Mouse (Mus musculus) frontal cortex, postnatal 36 days (tissue): ENCODE measurements around the gene Sap30bp.

Source experiments
- DNase-seq, 2 experiments: peaks; one replicate each; pipeline ENCODE4 v3.0.0; 2022; ENCODE audit warnings: low spot score in 2 of 2

Sap30bp gene

DNA sequence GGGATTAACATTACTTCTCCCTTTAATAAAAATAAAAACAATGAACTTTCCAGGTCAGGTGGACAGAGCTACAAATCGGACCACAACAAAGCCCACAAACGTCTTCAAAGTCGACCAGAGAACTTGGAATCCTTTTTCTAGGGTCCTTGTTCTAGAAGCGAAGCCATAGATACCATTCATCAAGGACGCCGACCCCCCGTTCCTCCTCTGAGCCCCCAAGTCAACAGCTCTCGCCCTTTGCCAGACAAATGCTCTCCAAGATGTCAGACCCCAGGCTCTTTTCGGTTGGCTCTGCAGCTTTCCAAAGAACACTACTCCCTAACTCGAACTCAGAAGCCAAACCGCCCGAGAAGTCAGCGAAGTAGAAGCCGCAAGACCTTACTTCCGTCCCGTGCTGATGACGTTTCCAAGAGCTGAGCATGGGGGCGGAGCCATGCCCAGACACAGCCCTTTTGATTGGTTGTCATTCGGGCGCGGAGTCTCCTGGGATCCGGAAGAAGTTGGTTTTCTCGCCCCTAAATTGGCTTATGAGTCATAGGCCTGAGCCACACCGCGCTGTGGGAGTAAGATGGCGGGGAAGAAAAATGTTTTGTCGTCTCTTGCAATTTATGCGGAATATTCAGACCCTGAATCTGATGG, at the start of gene Sap30bp, which contains the start of gene Recql5:
Gene Sap30bp, plus strand, starts transcription at position 175 of the 639 bp plus-strand sequence.
Gene Recql5, minus strand, starts transcription at position 370 of the 639 bp plus-strand sequence.
- peak; percentile 97 to 99 for DNase-seq

DNA sequence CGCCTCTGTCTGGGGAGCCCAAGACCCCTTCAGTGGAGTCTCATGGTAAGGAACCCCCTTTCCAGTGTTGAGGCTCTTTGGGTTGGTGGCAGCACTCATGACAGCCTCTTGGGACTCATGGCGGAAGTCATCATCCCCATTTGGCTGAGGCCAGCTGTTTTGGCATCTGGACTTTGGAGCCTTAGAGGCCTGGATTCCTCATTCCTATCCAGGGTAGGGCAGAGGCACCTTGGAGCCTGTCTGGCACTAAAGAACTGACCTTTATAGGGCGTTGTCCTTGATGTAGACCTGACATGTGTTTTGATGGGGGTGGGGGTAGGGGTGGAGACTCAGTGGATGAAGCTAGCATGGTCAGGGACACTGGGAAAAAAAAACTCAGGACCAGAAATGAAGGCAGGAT, 48.7 kb upstream of the Sap30bp start:
- no peak for DNase-seq

DNA sequence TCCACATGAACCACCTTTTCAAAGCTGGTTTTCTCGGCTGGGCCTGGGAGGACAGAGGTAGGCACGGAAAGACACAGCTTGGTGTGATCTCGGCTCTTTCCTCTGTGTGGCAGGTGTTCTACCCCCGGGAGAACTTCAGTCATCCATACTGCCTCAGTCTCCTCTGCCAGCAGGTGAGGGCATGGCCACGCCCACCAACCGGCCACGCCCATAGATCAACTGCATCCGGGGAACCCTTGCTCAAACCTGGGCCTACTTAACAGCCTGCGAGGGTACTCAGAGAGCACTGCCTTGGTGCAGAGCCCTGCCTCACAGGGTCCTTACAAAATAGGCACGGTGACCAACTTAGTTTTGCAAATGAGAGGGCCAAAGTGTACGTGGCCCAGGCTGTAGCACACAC, 47.8 kb upstream of the Sap30bp start:
- DNase-seq: no peak

DNA sequence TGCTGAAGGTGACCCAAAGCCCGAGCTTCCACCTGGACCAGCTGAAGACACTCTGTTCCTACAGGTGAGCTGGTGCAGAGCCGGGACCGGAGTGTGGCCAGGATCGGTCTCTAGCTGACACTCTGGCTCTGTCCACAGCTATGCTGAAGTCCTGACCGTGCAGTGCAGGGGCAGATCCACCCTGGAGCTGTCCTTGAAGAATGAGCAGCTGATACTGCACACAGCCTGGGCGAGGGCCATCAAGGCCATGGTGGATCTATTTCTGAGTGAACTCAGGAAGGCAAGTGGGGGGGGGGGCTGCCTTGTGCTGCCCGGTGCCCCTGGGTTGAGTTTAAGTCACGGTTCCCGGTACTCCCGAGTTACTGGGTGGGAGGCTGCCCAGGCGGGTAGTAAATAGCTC, 46.6 kb upstream of the Sap30bp start:
- DNase-seq: no peak

DNA sequence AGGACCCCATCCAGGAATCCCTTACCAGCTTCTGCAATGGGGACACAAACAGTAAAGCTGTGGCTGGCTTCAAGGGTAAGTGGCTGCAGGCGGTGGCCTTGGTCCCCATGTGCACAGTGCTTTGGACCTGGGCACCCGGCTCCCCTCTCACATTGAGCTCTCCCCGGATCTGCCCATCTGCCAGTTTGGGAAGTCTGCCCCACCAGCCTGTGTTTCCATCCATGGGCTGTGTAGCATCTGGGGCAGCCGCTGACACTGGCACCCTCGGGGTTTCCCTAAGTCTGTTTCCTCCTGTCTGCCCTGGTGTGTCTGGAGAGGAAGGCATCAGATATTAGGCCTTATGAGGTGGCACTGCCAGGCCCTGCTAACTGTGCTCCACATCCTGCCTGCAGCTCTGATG, 45.1 kb upstream of the Sap30bp start:
- no peak for DNase-seq

DNA sequence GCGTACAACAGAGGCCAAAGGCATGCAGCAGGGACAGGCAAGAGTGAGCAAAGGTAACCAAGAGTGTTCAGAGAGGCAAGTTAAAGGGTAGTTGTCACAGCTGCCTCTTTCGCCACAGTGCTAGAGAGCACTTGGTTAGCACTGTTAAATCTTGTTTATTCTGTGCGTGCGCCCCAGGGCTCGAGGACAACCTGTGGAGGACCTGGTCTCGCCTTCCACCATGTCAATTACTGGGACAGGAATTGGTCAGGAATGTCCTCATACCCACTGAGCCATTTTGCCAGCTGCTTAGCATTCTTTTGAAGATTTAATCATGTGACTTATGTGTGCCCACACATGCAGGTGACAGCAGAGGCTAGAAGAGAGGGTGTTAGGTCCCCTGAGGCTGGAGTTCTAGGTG, 43.9 kb upstream of the Sap30bp start:
- no peak for DNase-seq

DNA sequence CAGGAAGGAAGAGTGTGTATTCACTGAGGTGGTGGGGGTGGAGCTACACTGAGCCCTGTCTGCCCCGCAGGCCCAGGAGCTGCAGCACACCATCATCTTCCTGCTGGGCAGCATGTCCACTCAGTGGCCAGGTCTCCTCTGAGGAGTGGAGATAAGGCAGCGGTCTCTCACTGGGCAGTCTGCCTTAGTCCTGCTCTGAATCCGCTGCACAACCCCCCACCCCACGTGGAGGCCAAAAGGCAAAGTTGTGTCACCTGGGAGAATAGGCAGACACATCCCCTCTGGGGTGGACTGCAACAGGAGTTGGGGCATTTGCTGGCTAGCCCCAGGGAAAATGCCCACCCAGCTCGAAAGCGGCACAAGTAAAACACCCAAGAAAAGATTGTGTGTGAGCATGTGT, 40.9 kb upstream of the Sap30bp start:
- DNase-seq: no peak

DNA sequence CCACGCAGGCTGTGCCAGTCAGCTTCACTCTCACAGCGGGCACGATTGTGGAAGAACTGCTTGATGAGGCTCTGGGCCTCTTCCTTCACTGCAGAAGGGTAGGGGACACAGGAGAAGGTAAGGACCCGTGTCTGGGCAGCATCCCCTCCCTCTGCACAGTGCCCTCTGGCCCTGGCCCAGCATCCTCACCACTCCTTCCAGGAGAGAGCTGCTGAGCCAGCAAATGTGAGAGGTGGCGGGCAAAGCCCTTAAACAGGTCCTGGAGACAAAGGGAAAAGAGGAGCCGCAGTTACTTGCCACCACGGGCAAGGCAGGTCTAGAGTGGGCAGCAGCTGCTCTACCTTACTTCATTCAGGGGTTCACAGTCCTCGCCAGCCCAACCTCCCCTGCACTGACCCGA, 40.0 kb upstream of the Sap30bp start:
- DNase-seq: no peak

DNA sequence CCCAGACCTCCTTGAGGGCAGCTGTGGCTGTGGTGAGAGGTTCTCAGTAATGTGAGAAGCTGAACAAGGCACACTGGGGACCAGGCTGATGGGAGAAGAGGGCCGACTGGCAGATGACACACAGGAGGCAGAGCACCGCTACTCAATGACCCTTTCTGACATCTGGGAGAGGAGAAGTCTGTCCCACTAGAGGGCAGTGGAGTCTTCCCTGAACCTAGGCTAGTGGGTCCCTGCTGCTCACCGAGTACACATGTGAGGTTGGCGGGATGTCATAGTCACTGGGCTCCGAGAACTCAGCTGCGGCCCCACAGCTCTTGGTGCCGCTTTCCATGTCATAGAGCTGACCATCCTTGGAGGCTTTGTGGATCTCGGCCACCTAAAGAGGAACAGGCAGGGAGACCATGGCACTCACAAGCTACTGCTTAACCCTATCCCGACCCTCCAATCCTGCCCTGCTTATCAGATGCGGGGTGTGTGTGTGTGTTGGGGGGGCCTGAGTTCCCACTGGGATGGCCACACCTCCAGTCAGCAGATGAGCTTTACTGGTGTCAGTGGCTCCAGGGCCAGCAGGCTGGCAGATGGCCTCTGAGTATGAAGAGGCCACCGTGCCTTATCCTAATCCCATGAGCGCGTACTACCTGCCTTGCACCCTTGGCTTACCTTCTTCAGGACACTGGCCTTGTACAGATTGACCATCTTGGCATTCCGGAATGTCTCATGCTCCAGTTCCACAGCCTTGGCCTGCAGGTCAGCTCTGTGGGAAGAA, 38.1 kb upstream of the Sap30bp start:
- peak in 1 of 2 experiments; percentile 7 for DNase-seq

DNA sequence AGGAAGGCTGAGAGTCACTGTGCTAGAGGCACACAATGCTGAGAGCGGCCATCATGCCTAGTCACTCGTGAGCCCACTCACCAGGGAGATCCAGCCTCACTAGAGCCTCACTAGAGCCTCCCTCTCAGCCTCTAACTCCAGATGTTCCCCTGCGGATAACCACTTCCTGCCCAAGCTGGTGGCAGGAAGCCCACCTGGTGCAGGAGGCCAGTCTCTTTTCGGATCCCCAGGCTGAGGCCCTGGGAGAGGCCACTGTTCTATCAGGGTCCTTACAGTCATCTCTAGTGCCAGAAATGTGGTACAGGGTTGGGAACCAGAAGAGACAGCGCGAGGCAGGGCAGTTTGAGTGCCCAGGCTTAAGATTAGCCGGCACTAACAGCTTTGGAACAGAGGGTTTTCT, 34.6 kb upstream of the Sap30bp start:
- no peak for DNase-seq

DNA sequence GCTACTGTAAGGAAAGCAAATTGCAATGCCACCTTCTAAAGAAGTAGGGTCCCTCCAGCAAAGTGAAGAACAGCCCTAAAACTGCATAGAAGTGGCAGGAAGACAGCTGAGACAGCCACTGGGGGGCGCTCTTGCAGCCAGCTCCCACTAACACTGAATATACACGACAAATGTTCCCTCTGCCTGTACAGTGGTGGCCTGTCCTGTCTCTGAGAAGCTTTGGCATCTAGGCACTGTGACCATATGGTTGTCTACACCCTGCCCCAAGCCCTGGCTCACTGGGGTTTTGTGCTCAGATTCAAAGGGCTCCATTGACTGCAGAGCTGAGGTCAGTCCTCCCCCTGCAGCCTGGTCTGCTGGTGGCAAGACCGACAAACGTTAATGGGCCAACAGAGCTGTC, 34.2 kb upstream of the Sap30bp start:
- peak; percentile 30 to 49 for DNase-seq

DNA sequence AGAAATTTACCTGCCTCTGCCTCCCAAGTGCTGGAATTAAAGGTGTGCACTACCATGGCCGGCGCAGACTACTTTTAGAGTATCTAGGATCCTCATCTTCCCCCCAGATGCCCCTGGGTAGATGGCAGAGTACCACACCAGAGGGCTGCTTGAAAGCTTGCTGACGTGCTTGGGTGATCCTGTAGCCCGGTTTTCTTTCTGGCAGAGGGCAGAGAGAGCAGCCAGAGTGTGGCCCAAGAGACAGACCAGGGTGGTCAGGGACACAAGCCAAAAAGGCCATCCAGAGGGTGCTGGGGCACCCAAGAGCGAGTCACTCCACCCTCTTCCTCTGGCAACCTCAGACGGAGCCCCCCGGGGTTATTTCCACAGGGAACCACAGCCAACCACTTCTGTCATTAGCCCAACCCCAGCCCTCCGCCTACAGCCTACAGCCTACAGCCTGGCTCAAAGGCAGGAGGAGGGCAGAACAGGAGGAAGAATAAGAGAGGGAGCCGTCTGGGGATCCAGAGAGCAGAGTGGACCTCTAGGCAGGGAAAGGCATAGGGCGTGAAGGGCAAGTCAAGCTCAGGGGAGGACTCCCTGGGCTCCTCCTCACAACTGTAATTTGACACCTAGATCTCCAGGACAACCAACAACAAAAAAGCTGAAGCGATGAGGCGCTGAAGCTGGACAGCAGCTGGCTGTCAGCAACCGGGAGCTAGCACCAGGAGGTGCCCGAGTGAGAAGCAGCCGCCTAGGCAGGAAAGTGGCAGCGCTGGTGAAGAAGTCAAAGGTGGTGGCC, 33.4 kb upstream of the Sap30bp start, which contains the start of gene Smim5:
Gene Smim5, plus strand, starts transcription at position 481 of the 781 bp plus-strand sequence.
- no peak for DNase-seq

DNA sequence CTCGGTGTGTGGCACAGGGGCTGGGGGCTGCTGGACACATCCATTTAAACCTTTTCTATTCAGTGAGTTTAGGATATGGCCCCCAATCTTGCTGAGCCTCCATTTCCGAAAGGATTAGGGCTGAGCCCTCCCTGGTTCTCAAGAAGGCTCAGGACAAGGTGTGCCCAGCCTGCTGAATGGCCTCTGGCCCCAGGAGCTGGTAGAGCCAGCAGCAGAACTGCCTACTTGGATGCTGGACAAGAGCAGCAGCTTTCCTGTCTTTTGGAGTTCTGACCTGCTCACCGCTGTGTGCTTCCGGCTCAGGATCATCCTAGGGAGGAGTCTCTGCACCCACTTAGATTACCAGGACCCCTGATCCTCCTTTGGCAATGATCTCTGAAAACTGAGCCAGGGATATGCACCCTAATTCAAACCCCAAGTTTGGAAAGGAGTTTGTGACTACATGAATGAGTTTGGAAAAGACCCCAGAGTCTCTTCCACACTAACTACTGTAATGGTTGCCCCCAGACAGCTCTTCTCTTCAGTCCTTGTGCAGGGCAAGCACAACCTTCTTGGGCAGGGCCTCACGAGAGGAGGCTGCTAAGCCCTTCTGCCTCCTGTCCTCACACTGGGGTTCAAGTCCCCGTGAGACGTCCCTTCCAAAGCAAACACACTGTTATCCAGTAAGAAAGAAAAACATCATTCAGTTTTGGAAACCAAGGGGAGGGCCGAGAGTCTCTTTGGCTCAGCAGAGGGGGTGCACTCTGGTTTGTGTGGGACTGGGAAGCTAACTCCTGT, 32.3 kb upstream of the Sap30bp start:
- DNase-seq: no peak

DNA sequence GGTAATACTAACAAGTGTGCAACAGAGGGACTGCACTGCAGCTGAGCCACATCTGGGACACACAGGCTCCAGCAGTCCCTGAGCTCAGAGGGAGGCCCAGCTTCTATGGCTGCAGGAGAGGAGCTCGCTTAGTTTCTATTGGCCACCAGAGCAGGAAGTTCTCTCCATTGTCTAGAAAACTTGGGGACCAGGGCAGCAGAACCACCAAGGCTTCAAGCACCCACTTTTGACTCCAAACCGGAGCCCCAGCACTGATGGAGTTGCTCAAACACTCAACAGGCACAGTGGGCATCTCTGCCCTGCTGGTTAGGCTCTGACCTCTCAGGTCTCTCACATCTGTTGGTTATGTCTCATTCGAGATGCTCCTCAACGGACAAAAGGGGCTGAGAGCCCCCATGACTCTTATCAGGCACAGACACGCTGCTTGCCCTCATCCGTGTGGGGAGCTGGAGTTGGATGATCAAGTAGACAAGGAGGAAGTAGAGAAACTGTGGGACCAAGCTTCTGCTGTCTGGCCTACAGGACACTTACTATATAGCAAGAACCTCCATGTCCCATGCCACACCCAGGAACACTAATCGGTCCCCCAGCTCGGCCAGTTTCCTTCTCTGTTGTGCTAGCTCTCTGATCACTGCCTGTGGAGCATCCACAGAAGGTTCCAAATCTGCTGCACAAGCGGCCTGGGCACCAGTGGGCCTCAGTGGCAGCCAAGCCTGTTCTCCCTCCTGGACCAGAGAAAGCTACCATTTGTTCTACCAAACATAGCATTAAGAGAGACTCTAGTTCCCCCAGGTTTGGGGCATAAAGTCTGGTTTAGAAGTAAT, 31.5 kb upstream of the Sap30bp start:
- no peak for DNase-seq

DNA sequence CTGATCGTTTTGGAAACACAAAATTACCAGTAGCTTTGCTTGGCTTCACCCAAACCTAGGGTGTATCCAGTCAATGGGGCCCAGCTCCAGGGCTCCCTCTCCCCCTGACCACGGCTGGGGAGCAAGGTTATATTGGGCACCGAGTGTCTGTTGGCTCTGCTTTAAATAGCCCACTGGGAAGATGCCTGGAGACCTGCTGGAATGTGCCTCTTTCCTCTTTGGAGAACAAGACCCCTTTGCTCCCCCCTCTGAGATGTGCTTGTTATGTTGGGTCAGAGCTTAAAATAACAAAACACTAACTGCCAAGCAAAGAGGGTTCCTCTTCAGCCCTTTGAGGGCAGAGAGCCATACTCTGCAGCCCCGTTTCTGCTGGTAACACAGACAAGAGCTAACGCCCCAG, 30.9 kb upstream of the Sap30bp start:
- no peak for DNase-seq

DNA sequence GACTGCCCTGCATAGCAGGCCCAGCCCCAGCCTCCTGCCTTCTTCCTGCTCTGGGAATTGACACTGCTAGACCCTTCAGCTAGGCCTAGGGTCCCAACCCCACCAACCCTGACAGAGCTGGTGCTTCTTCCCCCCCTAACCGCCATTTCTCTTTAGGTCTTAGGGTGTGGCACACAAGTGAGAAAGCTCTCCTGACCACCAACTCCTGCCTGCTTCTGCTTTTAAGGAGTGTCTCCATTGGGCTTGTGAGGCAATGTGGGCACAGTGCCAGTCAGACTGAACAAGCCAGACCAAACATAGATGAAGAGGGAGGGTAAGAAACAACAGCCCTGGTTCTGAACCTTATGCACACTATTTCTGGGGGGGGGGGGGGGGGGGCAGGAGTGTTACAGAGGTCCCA, 30.3 kb upstream of the Sap30bp start:
- DNase-seq: no peak

DNA sequence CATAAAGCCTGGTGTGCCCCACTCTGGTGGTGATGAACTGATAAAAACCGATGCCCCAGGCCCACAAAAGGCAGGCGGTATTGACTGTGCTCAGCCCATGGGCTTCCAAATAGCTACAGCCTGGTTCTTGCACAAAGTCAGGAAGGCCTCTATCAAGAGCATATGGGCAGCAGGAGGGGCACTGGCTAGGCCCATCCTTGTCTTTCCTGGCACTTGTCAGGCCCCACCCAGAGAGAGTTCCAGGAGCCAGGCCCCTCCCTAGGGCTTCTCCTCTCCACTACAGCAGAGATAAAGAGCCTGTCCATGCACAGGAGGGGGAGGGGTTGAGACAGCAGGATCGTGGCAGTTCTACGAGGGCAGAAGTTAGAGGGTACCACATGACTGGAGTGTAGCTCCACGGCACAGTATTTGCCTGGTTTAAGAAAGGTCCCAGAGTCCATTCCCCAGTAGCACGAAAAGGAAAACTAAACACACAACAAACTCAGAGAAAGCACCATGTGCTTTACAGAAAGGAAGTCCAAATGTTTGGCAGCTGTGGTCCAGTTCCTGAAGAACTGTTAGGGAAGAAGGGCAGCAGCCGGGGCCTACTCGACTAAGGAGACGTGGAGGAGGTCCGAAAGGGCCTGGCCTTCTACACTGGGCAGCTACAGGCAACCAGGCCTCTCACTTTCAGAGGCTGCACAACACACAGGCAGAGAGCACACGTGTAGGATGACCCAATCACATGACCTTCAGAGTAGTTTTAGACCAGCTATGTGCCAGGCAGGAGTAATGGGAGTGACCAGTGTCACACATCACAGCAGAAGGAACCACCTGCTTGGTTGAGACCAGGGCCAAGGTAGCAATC, 29.5 kb upstream of the Sap30bp start:
- DNase-seq: no peak

DNA sequence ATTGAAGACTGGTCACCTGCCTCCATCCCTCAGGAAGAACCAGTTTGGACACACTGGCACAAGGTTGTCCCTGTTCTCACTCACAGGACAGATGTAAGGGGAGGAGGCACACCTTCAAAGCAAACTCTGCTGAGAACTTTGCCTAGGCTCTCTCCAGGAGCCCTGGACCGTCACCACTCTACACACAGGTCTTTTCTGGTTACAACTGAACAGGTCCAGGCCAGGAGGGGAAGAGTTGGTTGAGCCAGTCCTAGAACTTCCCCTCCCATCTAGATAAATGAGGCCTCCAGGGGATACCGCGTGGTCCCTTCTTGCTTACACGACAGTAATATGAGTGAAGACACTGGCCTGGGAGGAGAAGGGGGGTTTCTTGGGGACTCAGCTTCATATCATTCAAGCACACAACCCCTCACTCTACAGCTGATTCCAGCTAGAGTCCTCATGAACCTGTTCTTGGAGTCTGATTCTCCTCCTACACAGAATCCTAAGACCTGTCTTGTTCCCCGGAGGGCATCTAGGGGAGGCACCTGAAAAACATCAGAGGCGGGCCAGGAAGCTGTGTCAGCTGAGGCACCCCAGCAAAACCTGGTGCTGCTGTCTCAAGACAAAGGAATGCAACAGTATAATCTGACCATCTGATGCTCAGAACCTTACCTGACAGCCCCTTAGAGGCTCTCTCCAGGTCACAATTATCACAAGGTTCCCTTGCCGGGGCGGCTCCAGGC, 28.7 kb upstream of the Sap30bp start:
- no peak for DNase-seq
